Mouse (Mus musculus): ENCODE results near the gene Cpt1b.

Cpt1b gene

DNA sequence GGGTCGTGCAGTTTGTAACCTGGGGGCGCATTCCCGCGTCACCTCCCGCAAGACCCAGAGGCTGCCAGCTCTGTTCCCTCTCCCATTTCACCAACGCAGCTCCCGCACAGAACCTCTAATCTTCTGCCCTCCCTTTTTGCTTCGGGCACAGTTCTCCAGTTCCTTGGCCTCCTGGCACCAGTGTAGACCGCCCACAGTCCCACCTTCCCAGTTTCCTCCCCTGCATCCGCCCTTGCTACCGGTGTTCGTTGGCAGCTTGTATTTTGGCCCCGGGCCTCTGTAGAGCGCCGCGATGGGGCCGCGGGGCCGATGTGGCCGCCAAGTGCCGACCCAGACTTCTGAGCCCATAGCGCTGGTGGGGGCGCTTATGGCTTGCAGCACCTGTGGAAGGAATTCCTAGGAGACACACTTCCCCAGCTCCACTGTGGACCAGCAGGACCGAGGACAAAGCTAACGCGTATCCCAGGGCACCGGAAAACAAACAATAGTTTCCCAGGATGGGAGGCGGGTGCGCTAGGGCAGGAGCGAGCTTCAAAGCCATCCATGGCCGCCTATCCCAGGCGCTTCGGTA lies 46.7 kb downstream of the Cpt1b start, which contains the start of gene Odf3b:
Gene Odf3b (minus strand): TSS at position 452 of the 571 bp plus-strand sequence.
- peak; percentile 91 for DNase-seq

DNA sequence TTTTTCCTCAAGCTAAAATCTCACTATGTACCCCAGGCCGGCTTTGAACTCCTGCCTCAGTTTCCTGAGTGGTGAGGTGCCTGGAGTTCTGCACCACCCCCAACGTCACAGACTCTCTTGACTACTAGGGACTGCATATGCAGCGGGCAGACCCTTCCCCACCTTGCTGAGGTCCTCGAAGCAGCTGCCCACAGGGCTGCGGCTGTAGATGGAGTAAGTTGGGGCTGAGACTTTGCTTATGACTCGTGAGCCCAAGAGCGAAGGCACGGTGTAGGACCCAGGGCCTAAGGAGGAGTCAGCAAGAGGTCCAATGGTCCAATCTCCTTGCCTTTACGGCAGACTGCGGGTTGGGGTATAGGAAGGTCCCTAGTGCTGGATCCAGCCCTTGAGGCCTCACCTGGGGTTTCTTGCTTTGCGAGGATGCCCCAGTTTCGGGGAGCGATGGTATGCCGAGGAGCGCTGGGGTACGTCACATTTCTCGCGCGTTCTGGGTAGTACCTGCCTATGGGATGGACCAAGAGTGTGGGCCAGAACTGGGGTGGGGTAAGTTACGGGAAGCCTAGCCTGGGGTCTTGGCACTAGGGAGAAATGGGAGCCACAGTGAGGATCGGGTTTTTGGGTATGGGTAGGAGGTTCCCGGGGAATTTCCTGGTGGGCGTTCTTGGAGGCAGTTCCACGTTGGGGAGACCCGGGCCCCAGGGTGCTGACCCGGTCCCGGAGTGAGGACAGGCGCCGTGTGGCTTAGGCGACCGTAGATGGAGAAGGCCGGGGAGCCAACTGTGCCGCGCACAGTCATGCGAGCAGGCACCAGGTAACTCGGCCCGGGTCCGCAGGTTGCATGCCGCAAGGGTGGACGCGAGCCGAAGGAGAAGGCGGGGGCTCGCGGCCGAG lies 47.5 kb downstream of the Cpt1b start:
- DNase-seq: peak in 1 of 2 experiments; percentile 63

DNA sequence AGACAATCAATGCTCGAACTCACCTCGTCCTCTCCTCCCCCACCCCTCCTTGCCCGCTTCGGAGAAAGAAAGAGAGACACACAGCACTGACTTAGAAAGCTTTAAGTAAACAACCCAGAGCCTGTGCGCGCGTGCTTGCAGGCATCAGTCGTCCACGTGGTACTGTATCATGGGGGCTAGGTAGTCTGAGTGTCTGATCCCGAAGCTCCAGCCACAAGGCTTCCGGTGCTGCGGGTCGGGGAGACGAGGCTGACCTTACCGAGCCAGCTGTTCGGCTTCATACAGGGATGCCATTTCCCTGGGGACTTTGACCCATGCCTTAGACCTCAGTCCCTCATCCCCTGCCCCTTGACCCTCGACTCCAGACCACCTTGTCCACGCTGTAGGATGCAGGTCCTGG lies 48.3 kb downstream of the Cpt1b start:
- peak in 1 of 2 experiments; percentile 33 for DNase-seq

DNA sequence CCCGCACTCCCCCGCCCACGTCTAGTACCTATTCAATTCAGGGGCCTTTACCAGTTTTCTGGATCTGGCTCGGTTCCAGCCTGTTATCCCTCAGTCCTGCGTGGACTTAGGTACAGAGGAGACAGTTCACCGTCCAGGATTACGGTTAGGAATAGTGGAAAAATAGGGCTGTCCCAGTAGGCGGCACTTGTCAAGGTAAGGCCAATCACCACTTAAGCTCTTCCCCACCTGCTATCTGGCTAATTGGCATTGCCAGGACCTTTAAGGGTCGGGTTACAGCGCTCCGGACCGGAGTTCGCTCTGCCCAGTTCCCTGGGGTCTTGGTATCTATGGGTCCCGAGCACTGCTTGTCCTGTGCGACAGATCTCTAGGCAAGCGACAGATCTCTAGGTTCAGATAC lies 48.7 kb downstream of the Cpt1b start, which contains the start of gene Tymp:
Gene Tymp (minus strand): TSS at position 83 of the 400 bp plus-strand sequence.
- DNase-seq: peak in 1 of 2 experiments; percentile 31

DNA sequence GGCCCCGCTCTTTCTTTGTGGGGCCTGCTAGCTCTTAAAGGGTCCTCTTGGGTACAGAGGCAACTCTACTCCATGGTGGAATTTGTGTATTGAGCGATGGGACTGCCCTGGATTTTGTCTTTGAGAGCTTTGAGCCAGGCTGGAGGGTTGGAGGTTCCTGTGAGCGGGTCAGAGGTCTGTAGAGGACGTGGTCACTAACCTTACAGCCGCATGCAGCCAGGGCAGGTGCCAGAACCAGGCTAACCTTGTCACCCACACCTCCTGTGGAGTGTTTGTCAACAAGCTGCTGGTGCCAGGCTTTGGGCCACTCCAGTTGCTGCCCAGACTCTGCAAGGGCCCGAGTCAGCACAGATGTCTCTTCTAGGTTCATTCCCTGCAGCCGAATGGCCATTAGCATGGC lies 49.6 kb downstream of the Cpt1b start:
- peak in 1 of 2 experiments; percentile 28 for DNase-seq

DNA sequence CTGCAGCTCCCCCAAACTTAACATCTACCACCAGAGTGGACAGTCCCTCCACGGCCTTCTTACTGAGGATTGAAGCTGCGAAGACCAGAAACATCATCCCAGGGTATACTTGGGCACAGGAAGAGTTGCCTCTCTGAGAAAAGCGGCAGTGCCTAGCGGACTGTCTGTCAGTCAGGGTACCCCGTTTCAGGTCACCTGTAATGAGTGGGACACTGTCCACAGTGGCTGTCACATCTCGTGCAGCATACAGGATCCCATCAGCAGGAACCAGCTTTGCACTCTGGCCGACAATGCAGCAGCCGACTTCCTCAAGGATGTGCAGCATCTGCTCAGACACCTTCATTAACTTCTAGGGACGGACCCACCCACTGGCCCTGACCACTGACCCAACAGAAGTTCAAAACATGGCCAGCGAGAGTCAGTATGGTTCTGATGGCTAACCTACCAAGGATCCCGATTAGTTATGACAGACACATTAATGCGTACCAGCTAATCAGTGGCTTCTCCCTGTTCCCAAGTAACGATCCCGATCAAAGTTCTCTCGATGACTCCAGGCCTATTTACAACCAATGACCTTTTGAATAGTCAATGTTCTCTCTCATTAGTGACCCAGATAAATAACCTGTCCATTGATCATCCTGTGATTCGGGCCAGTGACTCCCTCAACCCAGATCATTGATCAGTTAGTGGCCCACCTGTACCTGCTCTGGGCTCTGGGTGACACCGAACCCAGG lies 50.7 kb downstream of the Cpt1b start:
- no peak for DNase-seq

DNA sequence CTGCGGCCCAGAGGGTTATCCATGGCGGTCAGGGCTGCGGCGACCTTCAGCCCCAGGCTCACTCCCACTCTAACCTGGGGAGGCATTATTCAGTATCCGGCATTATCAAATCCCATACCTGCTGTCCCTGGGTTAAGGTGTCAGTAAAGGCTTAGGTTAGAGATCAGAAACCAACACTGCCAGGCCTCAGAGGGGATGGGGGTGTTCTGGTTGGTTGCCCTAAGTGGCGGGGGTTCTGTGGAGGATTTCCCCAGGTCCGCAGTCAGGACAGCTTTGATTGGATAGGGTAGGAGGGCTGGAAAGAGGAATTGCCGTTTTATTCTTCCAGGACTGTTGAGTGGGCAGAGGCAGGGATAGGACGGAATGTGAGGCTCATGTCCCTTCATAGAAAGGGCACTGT lies 51.3 kb downstream of the Cpt1b start:
- no peak for DNase-seq

DNA sequence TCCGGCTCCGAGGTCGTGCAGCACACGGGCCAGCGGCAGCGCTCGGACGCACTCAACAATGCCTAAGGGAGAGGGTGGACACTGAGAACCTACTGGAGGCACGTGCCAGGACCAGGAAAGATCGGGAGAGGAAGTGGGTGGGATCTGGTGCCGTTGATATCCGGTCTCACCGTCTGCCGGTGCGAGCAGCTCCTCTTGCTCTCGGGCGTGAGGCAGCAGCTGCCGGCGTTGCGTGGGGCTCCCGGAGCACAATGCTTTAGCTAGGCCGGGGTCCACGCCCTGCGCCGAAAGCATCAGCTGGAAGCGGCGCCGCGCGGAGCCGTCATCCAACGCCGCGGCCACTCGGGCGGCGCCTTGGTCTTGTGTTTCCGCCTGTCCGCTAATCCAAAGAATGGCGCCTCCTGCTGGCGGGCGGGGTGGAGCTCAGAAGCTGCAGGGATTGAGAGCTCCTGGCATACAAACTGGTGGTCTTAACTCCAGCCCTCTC lies 51.9 kb downstream of the Cpt1b start, which contains the start of gene Sco2:
Gene Sco2 (minus strand): TSS at position 85 of the 487 bp plus-strand sequence.
- peak; percentile 97 to 98 for DNase-seq

DNA sequence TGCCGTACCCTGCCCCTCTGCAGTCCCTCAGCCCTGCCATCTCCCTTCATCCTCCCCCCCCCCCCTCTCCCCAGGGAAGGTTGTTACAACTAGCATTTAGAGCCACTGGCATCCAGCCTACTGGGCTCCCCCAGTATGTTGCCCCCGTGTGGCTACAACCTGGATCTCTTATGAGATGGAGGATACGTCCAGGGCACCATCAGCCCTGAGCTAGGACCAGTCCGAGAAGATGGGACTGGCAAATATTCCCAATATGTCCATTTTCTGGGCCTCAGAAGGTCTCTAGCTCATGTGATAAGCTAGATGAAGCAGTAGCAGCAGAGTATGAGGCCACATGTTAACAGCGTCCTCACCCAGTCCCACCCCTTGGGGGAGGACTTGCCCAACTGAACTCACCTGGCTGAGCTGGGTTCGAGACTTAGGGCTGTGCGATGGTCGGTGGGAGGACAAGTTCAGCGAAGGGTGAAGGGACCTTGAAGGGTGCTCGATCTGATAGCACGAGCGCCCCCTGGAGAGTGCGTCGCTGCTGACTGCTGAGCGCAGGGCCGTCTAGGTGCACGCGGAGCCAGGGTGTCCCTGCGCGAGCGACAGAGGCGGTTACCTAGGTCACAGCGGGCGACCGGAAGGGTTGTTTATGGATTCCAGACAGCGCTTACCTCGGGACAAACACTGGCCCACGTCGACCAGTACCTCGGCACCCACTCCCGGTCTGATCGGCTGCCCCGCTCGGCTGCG lies 52.5 kb downstream of the Cpt1b start:
- peak; percentile 84 to 90 for DNase-seq

DNA sequence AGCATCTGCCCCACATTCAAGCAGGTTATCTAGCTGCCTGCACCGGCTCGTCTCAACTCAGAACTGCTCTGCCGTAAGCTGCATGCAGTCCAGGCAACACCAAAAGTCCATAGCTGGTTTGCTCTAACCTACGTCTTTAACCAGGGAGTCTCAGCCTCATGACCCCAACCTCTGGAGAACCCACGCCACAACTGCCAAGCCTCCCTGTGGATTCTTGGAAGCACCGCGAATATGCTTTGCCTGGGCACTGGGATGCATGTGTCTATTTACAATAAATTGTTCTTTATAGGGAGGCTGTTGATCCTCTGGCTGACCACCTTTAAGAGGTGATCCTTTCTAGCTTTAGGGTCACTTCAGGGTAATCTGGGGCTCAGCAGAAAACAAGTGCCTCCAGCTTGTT lies 53.1 kb downstream of the Cpt1b start:
- no peak for DNase-seq

DNA sequence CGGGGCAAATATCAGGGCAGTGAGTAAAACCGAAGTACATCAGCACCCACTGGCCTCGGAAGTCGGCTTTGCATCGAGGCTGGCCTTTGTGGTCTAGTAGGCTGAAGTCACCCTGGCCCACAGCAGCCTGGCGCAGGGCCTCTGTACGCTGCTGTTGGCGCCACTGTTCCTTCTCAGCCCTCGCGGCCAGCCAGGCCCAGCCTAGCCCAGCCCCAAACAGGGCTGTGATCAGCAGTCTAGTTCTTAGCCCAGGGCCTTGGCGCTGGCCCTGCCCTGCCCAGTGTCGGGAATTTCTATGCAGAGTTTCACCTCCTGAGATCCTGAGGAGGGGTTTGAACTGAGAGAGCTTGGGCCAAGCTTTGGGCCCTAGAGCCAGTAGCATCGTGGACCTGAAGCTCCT lies 53.6 kb downstream of the Cpt1b start:
- DNase-seq: no peak

All from cerebellum, postnatal 25 days (tissue).